Mouse (Mus musculus): Measurements from ENCODE around the gene Emp1. TPM values are rescaled to one million over a fixed set of nuclear protein-coding genes. Genes with fewer than 3 reads are reported as not detected.

Gene Emp1
- 6.2 and 10.5 TPM in 2 replicates for polyA plus RNA-seq (2016; fragmentation: Nextera tagmentation; extraction: Ambion mirVana)

DNA sequence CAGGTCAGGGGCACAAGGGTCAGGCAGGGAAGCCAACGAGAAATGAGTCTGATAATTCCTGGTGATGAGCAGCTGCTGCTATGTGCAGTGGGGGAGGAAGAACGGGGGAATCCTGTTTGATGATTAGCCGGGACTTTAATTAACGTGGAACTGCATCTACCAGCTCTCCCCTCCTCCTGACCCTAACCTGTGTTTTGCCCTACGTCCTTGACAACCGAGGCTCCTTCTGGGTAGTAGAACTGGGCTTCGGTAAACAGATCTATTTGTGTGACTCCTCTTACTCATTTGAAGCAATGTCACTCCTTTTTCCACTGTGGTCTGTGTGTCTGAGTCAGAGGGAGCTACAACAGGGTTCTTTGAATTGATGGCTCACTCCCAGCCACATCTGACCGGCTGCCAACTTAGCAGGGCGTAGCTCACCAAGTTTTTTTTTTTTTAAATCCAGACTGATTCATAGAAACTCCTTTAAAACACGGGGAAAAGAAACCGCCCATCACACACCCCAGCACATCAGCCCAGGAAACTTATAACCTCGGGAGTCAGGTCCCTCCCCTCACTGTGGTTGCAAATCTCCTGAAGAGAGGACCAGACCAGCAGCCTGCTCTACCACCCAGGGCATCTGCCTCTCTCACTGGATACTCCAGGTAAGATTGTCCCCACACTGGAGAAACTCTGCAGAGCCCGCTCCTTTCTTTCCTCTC, at the start of gene Emp1:
Gene Emp1 (plus strand): TSS at position 87 of the 701 bp plus-strand sequence.
- Histone ChIP-seq H3K4me1 (replicated peaks) (peaks cover 36% of the 10 kb centered on the region), H3K27me3 (ENCODE audit: insufficient read depth, poor library complexity, severe bottlenecking) (no peaks in the 10 kb centered on the region), H3K36me3 (no peaks in the 10 kb centered on the region), H3K4me3 (peak within 1 kb of the TSS; percentile 16; the same call in 1 of the 2 replicates), H3K27ac (peak within 1 kb of the TSS; percentile 70), H3K9me3 (no peaks in the 10 kb centered on the region)
- no peak for DNase-seq (ENCODE audit: low spot score)
- WGBS = 51% methylated on average over 13 of the region's 13 CpGs

DNA sequence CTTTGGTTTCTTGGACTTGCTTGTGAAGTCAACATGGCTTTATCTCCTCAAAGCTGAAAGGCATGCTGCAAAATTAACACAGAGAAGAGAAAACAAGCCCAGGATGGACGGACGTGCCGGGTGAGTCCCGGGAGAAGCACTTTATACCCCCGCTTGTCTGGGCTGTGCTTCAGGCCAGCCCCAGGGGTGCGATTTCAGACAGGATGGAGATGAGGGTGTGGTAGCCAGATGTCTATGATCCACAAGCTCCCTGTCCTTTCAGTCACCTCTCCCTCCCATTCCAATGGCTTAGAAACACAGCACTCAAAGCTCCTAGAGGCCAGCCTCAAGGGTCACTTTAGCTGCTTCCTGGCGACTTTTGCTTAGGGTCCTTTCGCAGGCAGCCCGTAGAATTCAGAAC, 48.4 kb upstream of the Emp1 start:
- Histone ChIP-seq H3K9me3 (no peaks in the 10 kb centered on the region), H3K36me3 (no peaks in the 10 kb centered on the region), H3K27ac (no peak overlapping the region), H3K27me3 (ENCODE audit: insufficient read depth, poor library complexity, severe bottlenecking) (no peaks in the 10 kb centered on the region), H3K4me1 (replicated peaks) (0 out of 2 replicates have a peak, but pooled peaks cover 4% of the 10 kb centered on the region), H3K4me3 (no peak overlapping the region)
- 70% methylated on average over 9 of the region's 9 CpGs for WGBS
- DNase-seq (ENCODE audit: low spot score) = no peak

DNA sequence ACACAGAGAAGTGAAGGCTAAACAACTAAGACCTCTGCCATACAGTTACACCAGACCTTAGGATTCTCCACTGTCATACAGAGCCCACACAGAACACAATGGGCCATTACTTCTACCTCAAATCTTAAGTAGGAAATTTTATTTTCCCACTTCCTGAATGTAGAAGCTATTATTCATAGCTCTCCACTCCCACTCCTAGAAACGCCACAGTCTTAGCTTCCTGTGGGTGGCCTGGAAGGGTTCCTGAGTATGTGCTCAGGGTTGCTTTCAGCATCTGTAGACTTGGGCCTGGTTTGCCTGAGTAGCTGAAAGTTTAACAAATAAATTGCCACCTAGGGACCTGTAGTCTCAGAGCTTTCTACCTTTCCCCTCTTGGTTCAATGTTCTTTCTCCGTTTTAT, 46.2 kb upstream of the Emp1 start:
- H3K27ac ChIP-seq = no peak overlapping the region
- H3K27me3 ChIP-seq (ENCODE audit: insufficient read depth, poor library complexity, severe bottlenecking) = no peaks in the 10 kb centered on the region
- 89% methylated on average over 2 of the region's 2 CpGs for WGBS
- no peak for DNase-seq (ENCODE audit: low spot score)
- H3K4me1 ChIP-seq (replicated peaks) = 0 out of 2 replicates have a peak, but pooled peaks cover 4% of the 10 kb centered on the region
- H3K4me3 ChIP-seq = no peak overlapping the region
- no peaks in the 10 kb centered on the region for H3K36me3 ChIP-seq
- no peaks in the 10 kb centered on the region for H3K9me3 ChIP-seq

DNA sequence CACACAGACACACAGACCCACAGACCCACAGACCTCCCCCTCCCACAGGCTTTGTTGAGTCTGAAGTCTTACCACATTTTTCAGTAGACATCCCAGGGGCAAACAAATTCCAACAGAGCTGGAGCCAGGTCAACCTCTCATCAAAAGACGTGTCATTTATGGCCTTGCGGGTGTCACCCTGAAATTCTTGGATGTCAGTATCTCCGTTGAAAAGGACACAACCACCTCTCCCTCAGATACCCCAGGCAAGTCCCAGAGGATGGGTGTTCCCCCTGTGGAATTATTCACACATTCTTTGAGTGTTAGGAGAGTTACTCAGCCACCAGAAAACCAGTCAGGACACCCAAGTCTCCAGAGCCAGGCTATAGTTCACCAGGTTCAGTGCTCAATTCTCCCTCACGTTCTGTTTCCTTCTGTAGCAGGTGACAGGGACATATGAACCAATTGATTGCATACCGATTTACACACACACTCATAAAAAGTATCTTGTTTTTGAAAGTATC, 42.9 kb upstream of the Emp1 start:
- H3K4me1 ChIP-seq (replicated peaks) = peaks cover 19% of the 10 kb centered on the region
- WGBS = 86% methylated on average over 5 of the region's 5 CpGs

DNA sequence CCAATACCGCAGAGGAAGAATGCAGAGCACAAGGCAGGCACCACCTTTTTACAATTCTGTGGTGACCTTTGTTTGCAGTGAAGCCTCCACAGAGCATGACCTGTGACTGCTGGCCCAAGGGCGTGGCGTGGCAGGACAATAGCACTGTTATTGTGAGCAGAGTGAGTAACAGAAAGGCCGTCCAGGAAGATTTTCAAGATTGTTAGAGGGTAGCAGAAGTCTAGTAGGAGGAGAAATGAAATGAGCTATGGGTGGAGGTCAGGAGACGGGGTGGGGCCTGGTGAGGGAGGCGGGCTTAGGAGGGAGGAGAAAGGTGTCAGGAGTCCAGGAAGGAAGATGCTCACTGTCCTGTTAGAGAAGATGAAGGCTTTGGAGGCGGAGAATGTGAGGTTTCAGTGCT, 39.6 kb upstream of the Emp1 start:
- DNase-seq (ENCODE audit: low spot score) = no peak
- 0 out of 2 replicates have a peak, but pooled peaks cover 5% of the 10 kb centered on the region for H3K27me3 ChIP-seq (ENCODE audit: insufficient read depth, poor library complexity, severe bottlenecking)
- H3K4me1 ChIP-seq (replicated peaks) = peaks cover 19% of the 10 kb centered on the region
- H3K4me3 ChIP-seq = no peak overlapping the region
- H3K9me3 ChIP-seq = no peaks in the 10 kb centered on the region
- no peaks in the 10 kb centered on the region for H3K36me3 ChIP-seq
- WGBS = 59% methylated on average over 7 of the region's 7 CpGs
- peak overlapping the region; percentile 56; the same call in 1 of the 2 replicates for H3K27ac ChIP-seq

More for the DNA sequence above, 42.9 kb upstream of the Emp1 start:
- Histone ChIP-seq H3K9me3 (no peaks in the 10 kb centered on the region), H3K27me3 (ENCODE audit: insufficient read depth, poor library complexity, severe bottlenecking) (no peaks in the 10 kb centered on the region), H3K27ac (no peak overlapping the region), H3K4me3 (no peak overlapping the region), H3K36me3 (no peaks in the 10 kb centered on the region)
- DNase-seq (ENCODE audit: low spot score) = no peak

DNA sequence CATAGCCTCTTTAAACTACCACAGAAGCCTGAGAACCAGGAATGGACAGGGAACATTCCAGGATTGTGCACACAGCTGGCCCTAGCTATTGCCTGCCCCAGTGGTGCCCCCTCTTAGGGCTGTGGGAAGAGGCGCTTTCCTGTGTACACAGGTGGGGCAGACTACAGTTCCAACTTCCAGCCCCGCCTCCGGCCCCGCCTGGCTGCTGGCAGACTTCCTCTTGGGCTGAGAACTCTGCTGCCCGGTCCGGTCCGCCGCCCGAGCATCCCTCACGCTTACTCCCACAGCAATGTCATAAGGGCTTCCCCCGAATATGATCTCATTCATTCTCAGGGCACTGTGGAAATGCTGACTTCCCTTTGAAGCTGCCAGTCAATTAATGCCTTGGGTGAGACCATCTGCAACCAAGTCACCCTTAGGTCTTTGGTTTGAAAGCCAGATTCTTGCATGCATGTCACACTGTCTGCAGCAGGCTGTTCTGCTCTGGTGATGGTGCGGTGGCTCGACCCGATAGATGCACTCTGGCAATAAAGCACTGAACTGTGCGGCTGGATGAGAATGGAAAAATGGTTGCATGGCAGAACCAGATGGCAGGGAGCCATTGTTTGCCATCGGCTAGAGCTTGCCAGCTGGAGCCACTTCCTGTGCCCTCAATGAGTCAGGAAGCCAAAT, 38.9 kb upstream of the Emp1 start:
- Histone ChIP-seq H3K36me3 (no peaks in the 10 kb centered on the region), H3K4me3 (no peak overlapping the region), H3K27ac (peak overlapping the region; percentile 56), H3K27me3 (ENCODE audit: insufficient read depth, poor library complexity, severe bottlenecking) (0 out of 2 replicates have a peak, but pooled peaks cover 5% of the 10 kb centered on the region), H3K4me1 (replicated peaks) (peaks cover 19% of the 10 kb centered on the region), H3K9me3 (no peaks in the 10 kb centered on the region)
- 50% methylated on average over 16 of the region's 16 CpGs for WGBS
- peak; percentile 27 for DNase-seq (ENCODE audit: low spot score)

DNA sequence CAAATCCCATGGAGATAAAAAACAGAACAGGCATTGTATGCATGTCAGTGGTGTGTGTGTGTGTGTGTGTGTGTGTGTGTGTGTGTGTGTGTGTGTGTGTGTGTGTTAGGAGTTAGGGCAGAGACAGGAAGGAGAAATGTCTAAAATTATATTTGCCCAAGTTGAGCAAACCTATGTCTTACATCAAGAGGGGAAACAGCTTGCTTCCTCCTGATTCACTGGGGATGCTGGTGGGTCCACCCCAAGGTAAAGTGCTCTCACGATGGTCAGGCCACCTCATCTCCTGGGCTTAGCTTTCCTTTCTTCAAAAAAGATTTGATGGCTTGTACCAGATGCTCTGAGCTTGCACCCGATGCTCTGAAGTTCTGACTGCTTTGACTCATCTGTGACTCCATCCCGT, 38.2 kb upstream of the Emp1 start:
- 0 out of 2 replicates have a peak, but pooled peaks cover 5% of the 10 kb centered on the region for H3K27me3 ChIP-seq (ENCODE audit: insufficient read depth, poor library complexity, severe bottlenecking)
- H3K27ac ChIP-seq = no peak overlapping the region
- DNase-seq (ENCODE audit: low spot score) = no peak
- H3K9me3 ChIP-seq = no peaks in the 10 kb centered on the region
- no peak overlapping the region for H3K4me3 ChIP-seq
- peaks cover 19% of the 10 kb centered on the region for H3K4me1 ChIP-seq (replicated peaks)
- 77% methylated on average over 3 of the region's 3 CpGs for WGBS
- H3K36me3 ChIP-seq = no peaks in the 10 kb centered on the region

DNA sequence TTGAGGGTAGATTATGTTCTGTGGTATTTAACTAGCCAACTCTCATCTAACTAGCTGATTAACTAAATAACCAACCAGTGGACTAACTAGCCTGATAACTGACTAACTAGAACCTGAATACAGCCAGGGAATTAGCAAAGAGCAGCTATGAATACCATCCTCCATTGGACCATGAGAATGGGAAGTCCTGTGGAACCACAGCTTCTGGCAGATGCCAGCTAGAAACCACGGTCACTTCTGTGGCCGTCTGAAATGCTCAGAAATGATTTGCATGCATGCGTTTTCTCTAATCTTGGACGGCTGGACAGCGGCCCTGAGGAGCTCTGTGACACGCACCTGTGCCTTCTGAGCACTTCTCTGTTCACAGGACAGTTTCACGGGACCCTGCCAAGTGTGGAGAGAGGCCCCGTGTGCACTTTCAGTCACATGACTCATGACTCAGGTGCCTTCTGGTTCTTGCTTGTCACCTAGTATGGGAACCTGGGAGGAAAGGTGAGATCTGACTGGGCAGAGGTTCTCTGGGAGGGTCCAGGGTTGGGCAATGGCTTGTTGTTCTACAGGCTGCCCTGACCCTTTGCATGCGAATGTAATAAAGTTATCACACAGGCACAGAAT, 37.6 kb upstream of the Emp1 start:
- 86% methylated on average over 9 of the region's 9 CpGs for WGBS
- H3K36me3 ChIP-seq = no peaks in the 10 kb centered on the region
- no peak overlapping the region for H3K4me3 ChIP-seq
- H3K9me3 ChIP-seq = no peaks in the 10 kb centered on the region
- no peak for DNase-seq (ENCODE audit: low spot score)
- 0 out of 2 replicates have a peak, but pooled peaks cover 5% of the 10 kb centered on the region for H3K27me3 ChIP-seq (ENCODE audit: insufficient read depth, poor library complexity, severe bottlenecking)
- H3K4me1 ChIP-seq (replicated peaks) = peaks cover 19% of the 10 kb centered on the region
- no peak overlapping the region for H3K27ac ChIP-seq

DNA sequence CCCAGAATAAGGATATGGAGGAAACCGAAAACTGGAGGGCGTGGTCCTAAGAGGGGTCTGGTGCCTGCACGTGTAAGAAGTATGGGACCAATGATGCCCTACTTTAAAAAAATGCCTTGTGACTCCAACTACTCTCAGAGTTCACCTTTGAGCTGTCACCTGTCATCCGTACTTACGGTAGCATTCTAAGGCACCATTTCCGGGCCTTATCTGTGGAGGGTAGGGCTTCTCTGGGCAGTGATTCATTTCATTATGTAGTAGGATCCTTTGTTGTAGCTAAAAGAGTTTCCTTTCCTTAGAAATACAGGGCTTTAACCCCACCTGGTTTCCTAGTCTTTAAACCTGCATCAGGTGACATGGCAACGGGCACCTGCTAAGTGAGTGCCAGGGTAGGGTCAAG, 35.5 kb upstream of the Emp1 start:
- 0 out of 2 replicates have a peak, but pooled peaks cover 5% of the 10 kb centered on the region for H3K27me3 ChIP-seq (ENCODE audit: insufficient read depth, poor library complexity, severe bottlenecking)
- 88% methylated on average over 7 of the region's 7 CpGs for WGBS
- no peaks in the 10 kb centered on the region for H3K9me3 ChIP-seq
- H3K4me3 ChIP-seq = no peak overlapping the region
- no peaks in the 10 kb centered on the region for H3K36me3 ChIP-seq
- DNase-seq (ENCODE audit: low spot score) = no peak
- no peak overlapping the region for H3K27ac ChIP-seq
- H3K4me1 ChIP-seq (replicated peaks) = peaks cover 17% of the 10 kb centered on the region

DNA sequence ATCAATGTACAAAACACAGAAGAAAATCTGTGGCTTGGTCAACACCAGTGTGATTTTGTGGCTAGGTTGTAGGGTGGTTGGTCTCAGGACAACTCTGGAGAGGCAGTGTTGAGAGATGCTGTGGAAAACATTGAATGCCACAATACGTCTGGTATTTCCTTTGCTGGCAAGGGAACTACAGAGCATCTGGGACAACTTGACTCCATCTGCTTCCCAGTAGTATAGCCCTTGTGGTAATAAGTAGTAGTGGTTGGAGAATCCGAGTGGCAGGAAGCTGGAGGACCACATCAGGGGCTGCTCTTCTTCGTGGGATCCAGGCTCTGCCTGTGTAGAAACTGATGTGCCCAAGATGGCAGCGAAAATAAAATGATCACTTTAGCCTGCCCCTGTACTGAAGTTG, 30.4 kb upstream of the Emp1 start:
- H3K4me3 ChIP-seq = no peak overlapping the region
- 82% methylated on average over 4 of the region's 4 CpGs for WGBS
- no peaks in the 10 kb centered on the region for H3K36me3 ChIP-seq
- no peak overlapping the region for H3K27ac ChIP-seq
- H3K27me3 ChIP-seq (ENCODE audit: insufficient read depth, poor library complexity, severe bottlenecking) = peaks cover 4% of the 10 kb centered on the region; the same call in 1 of the 2 replicates
- H3K9me3 ChIP-seq = no peaks in the 10 kb centered on the region
- DNase-seq (ENCODE audit: low spot score) = no peak
- H3K4me1 ChIP-seq (replicated peaks) = peaks cover 23% of the 10 kb centered on the region

DNA sequence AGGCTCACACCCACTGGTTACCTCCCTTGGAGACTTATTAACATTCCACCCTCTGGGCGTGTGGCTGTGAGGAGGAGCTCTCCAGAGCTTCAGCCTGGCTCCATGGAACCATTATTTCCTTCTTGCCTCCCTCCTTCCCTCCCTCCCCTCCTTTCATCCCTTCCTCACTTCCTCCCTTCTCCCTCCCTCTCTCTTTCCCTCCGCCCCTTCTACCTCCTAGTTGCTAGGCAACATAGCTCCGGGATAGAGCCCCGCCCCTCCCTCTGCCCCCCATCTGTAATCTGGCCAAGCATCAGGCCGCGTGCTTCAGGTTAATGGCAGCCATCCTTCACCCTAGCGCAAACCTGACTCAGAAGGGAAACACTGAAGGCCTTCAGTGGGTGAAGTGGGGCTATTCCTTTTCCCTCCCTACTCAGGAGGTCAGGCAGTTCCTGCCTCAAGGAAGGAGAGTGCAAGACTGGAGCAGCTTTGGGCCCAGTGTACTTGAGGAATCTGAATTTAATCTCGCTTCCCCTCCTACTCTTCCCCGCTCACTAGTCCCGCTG, 29.5 kb upstream of the Emp1 start:
- DNase-seq (ENCODE audit: low spot score) = peak; percentile 56
- H3K4me3 ChIP-seq = peak overlapping the region; percentile 5; the same call in 1 of the 2 replicates
- 27% methylated on average over 10 of the region's 10 CpGs for WGBS
- peaks cover 4% of the 10 kb centered on the region; the same call in 1 of the 2 replicates for H3K27me3 ChIP-seq (ENCODE audit: insufficient read depth, poor library complexity, severe bottlenecking)
- no peaks in the 10 kb centered on the region for H3K36me3 ChIP-seq
- H3K27ac ChIP-seq = peak overlapping the region; percentile 74
- H3K4me1 ChIP-seq (replicated peaks) = peaks cover 23% of the 10 kb centered on the region
- no peaks in the 10 kb centered on the region for H3K9me3 ChIP-seq

DNA sequence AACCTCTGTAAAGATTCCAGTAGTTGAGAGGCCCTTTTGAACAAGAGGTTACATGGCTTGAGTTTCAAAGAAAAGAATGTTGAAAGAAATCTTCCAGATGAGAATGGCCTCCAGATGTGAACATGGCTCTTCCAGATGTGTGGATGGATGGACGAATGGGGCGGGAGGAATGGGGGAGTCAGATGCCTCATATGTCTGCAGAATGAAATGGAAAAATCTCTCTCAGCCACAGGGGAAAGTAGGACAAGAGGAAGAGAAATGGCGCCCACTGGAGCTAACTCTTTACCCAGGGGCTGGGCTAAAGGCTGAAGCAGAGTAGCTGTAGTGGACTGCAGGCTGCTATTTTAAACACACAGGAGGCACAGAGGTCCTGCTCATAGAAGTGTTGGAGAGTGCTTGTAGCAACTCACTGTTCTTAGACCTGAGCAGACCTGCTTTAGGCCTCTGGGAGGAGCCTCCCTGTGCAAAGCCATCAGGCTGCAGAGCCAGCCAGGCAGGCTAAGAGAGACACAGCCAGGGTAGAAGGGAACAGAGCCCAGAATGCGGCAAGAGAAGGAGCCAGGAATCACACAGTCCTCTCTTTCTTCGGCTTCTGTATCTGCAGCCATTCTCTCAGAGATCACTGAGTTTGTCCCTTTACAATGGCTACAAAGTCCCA, 28.2 kb upstream of the Emp1 start:
- H3K27me3 ChIP-seq (ENCODE audit: insufficient read depth, poor library complexity, severe bottlenecking) = peaks cover 4% of the 10 kb centered on the region; the same call in 1 of the 2 replicates
- DNase-seq (ENCODE audit: low spot score) = peak; percentile 20
- peaks cover 23% of the 10 kb centered on the region for H3K4me1 ChIP-seq (replicated peaks)
- H3K27ac ChIP-seq = peak overlapping the region; percentile 70
- H3K36me3 ChIP-seq = no peaks in the 10 kb centered on the region
- no peak overlapping the region for H3K4me3 ChIP-seq
- WGBS = 77% methylated on average over 5 of the region's 5 CpGs
- H3K9me3 ChIP-seq = no peaks in the 10 kb centered on the region
